Mouse (Mus musculus) lung, adult 2 months (tissue): Measurements from ENCODE around the gene Olfr718-ps1.

Source experiments
- CTCF ChIP-seq: fragments of 200-500 bp; IDR thresholded peaks from 2 replicates; pipeline ENCODE4 v1.5.1; 2011; ENCODE audit warnings: mild to moderate bottlenecking, low read length, control low read depth; ENCODE audit not compliant: insufficient read depth
- POLR2A ChIP-seq: fragments of 200-500 bp; IDR thresholded peaks from 2 replicates; pipeline ENCODE4 v1.6.1; 2011; ENCODE audit warnings: low read depth, mild to moderate bottlenecking, control low read depth, low read length, borderline replicate concordance; ENCODE audit errors: extremely low read depth

GRCm38 (mm10) chr5:143195166-143195565, 47.8 kb upstream of the Olfr718-ps1 start:
- TF ChIP-seq CTCF (no peak), POLR2A (no peak)
